Mouse (Mus musculus): ENCODE results near the gene Rnf5.

Rnf5 gene

GRCm38 (mm10) chr17:34603375-34604060 lies at the start of gene Rnf5:
TSS of gene Rnf5 (minus strand) at chr17:34603690.
- DNase-seq (ENCODE audit: low spot score): peak; percentile 100

GRCm38 (mm10) chr17:34652985-34653384 lies 49.5 kb upstream of the Rnf5 start:
- no peak for DNase-seq (ENCODE audit: low spot score)

GRCm38 (mm10) chr17:34652546-34652945 lies 49.1 kb upstream of the Rnf5 start:
- no peak for DNase-seq (ENCODE audit: low spot score)

GRCm38 (mm10) chr17:34651507-34652221 lies 48.2 kb upstream of the Rnf5 start:
- no peak for DNase-seq (ENCODE audit: low spot score)

GRCm38 (mm10) chr17:34650781-34651180 lies 47.3 kb upstream of the Rnf5 start:
- no peak for DNase-seq (ENCODE audit: low spot score)

GRCm38 (mm10) chr17:34649106-34649864 lies 45.8 kb upstream of the Rnf5 start:
- DNase-seq (ENCODE audit: low spot score): no peak

- no peak for DNase-seq (ENCODE audit: low spot score)
These were observed 44.8 kb upstream of the Rnf5 start for GRCm38 (mm10) chr17:34648141-34648890.

- DNase-seq (ENCODE audit: low spot score): peak; percentile 96
These were observed 43.7 kb upstream of the Rnf5 start, which contains the start of gene Atf6b for GRCm38 (mm10) chr17:34646906-34647787. TSS of gene Atf6b (plus strand) at chr17:34647146.

GRCm38 (mm10) chr17:34645831-34646511 lies 42.5 kb upstream of the Rnf5 start:
- DNase-seq (ENCODE audit: low spot score): no peak

- peak; percentile 33 for DNase-seq (ENCODE audit: low spot score)
These were observed 41.9 kb upstream of the Rnf5 start for GRCm38 (mm10) chr17:34645256-34645829.

- DNase-seq (ENCODE audit: low spot score): peak; percentile 97
These were observed 41.1 kb upstream of the Rnf5 start, which contains the start of gene Fkbpl for GRCm38 (mm10) chr17:34644608-34645007. TSS of gene Fkbpl (plus strand) at chr17:34644764.

GRCm38 (mm10) chr17:34643944-34644343 lies 40.5 kb upstream of the Rnf5 start:
- DNase-seq (ENCODE audit: low spot score): no peak

- no peak for DNase-seq (ENCODE audit: low spot score)
These were observed 39.9 kb upstream of the Rnf5 start for GRCm38 (mm10) chr17:34643379-34643778.

GRCm38 (mm10) chr17:34641945-34642344 lies 38.5 kb upstream of the Rnf5 start:
- DNase-seq (ENCODE audit: low spot score): no peak

GRCm38 (mm10) chr17:34640778-34641601 lies 37.5 kb upstream of the Rnf5 start:
- DNase-seq (ENCODE audit: low spot score): no peak

- no peak for DNase-seq (ENCODE audit: low spot score)
These were observed 36.2 kb upstream of the Rnf5 start for GRCm38 (mm10) chr17:34639461-34640255.

GRCm38 (mm10) chr17:34637459-34637858 lies 34.0 kb upstream of the Rnf5 start:
- no peak for DNase-seq (ENCODE audit: low spot score)

- DNase-seq (ENCODE audit: low spot score): no peak
These were observed 32.2 kb upstream of the Rnf5 start for GRCm38 (mm10) chr17:34635671-34636070.
